Mouse (Mus musculus): ENCODE measurements around the gene Gpr132. TPM values are rescaled to one million over a fixed set of nuclear protein-coding genes. Genes with fewer than 3 reads are reported as not detected.

Gpr132 gene
- polyA plus RNA-seq, 1 experiment from 2014 or later: 0.08 TPM

GRCm38 (mm10) chr12:112809641-112810040, 58.4 kb downstream of the Gpr132 start:
- no peaks in the 10 kb centered on the region for H3K27me3 ChIP-seq (replicated peaks; ENCODE audit: control insufficient read depth, insufficient read depth, low read length)
- WGBS: 26% methylated on average over 8 of the region's 8 CpGs
- no peak for ATAC-seq
- peak overlapping the region; percentile 56 for H3K4me3 ChIP-seq (ENCODE audit: low read length)
- no peaks in the 10 kb centered on the region; the same call in 1 of the 2 replicates for H3K36me3 ChIP-seq (ENCODE audit: control insufficient read depth, insufficient read depth, low read length)
- H3K9me3 ChIP-seq (ENCODE audit: control insufficient read depth, low read length): no peaks in the 10 kb centered on the region
- H3K4me2 ChIP-seq (ENCODE audit: low read length): peak overlapping the region; percentile 88
- peaks cover 17% of the 10 kb centered on the region for H3K4me1 ChIP-seq (ENCODE audit: control insufficient read depth, insufficient read depth, low read depth, low read length)
- peak overlapping the region; percentile 46; the same call in 1 of the 2 replicates for H3K27ac ChIP-seq (ENCODE audit: low read depth, low read length)
- peak overlapping the region; percentile 63 for H3K9ac ChIP-seq (ENCODE audit: low read depth, low read length)

DNA sequence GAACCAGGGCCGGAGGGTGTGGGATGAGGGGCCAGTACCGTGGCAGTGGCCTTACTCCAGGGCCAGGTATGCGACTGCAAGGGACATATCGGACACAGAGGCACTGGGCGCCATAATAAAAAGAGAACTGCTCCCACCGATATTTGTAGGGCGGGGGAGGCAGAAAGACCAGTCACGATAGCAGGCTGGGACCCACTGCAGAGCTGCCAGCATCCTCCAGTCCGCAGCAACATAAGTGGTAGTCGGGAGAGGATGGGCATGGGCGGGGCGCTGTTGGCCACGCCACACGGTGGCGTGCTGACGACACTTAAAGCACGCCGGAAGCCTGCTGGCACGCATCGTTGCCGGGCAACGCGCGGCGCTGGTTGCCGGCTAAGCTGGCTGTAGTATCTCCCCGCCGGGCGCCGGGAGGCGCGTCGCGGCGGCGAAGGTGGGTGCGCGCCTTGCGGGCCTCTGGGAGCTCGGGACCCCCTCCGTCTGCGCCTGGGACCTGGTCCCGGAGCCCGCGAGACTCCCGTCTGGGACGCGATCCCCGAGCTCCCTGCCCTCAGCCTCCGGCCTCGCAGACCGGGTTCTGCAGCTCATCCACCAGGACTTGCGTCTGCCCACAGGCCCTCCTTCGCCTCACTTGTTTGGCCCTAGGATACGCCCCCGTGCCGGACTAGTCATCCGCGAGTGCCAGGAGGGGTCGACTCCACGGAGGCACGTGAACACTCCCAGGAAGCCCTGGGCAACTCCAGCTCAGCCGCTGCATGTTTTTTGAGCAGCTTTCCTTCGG, 59.3 kb downstream of the Gpr132 start, which contains the start of gene Clba1:
Gene Clba1 (plus strand): TSS at position 351 of the 778 bp plus-strand sequence.
- H3K4me2 ChIP-seq (ENCODE audit: low read length): peak within 1 kb of the TSS; percentile 88
- no peaks in the 10 kb centered on the region for H3K9me3 ChIP-seq (ENCODE audit: control insufficient read depth, low read length)
- peaks cover 17% of the 10 kb centered on the region for H3K4me1 ChIP-seq (ENCODE audit: control insufficient read depth, insufficient read depth, low read depth, low read length)
- H3K36me3 ChIP-seq (ENCODE audit: control insufficient read depth, insufficient read depth, low read length): no peaks in the 10 kb centered on the region; the same call in 1 of the 2 replicates
- H3K9ac ChIP-seq (ENCODE audit: low read depth, low read length): peak within 1 kb of the TSS; percentile 63
- H3K4me3 ChIP-seq (ENCODE audit: low read length): peak within 1 kb of the TSS; percentile 56
- H3K27me3 ChIP-seq (replicated peaks; ENCODE audit: control insufficient read depth, insufficient read depth, low read length): no peaks in the 10 kb centered on the region
- H3K27ac ChIP-seq (ENCODE audit: low read depth, low read length): peak within 1 kb of the TSS; percentile 83
- WGBS: under 1% methylated on average over 64 of the region's 64 CpGs
- ATAC-seq: peak; percentile 95

DNA sequence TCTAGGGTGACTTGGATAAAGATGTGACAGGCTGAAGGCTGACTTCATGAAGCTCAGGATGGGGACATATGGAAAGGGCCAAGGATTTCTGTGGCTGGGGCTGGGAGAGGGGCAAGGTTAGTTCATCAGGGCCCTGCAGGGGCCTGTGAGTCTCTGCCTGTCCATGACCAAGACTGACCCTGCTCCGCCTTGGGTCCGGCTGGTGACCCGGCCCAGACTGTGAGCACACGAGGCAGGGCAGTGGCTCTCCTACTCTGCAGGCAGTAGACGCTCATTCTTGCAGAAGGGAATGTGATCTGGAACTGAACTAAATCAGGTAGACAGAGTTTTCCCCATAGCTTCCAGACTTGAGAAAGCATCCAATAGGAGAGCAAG, 59.8 kb downstream of the Gpr132 start:
- Histone ChIP-seq H3K4me2 (ENCODE audit: low read length) (peak overlapping the region; percentile 88), H3K27ac (ENCODE audit: low read depth, low read length) (peak overlapping the region; percentile 83), H3K4me1 (ENCODE audit: control insufficient read depth, insufficient read depth, low read depth, low read length) (peaks cover 17% of the 10 kb centered on the region), H3K27me3 (replicated peaks; ENCODE audit: control insufficient read depth, insufficient read depth, low read length) (no peaks in the 10 kb centered on the region), H3K36me3 (ENCODE audit: control insufficient read depth, insufficient read depth, low read length) (no peaks in the 10 kb centered on the region; the same call in 1 of the 2 replicates), H3K9me3 (ENCODE audit: control insufficient read depth, low read length) (no peaks in the 10 kb centered on the region), H3K4me3 (ENCODE audit: low read length) (peak overlapping the region; percentile 56), H3K9ac (ENCODE audit: low read depth, low read length) (peak overlapping the region; percentile 62)
- WGBS: 59% methylated on average over 5 of the region's 5 CpGs
- peak; percentile 38 for ATAC-seq

DNA sequence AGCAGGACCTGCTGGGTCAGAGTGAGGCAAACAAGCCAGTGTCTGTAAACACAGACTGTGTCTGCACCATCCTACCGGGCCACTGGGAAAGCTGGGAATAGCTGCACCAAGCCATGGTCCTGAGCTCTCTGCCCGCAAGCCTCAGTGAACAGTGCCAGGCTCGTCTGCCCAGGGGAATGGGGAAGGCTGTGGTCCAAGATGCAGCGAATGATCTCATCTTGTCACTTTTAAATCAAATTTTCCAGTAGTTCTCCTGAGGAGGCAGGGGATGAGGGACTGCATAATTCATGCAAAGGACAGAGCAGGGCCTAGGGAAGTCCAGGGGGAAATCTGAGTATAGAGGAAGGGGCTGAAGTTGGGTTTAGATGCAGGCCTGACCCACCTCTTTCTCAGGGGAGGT, 60.2 kb downstream of the Gpr132 start:
- Histone ChIP-seq H3K27me3 (replicated peaks; ENCODE audit: control insufficient read depth, insufficient read depth, low read length) (no peaks in the 10 kb centered on the region), H3K9me3 (ENCODE audit: control insufficient read depth, low read length) (no peaks in the 10 kb centered on the region), H3K4me1 (ENCODE audit: control insufficient read depth, insufficient read depth, low read depth, low read length) (peaks cover 17% of the 10 kb centered on the region), H3K36me3 (ENCODE audit: control insufficient read depth, insufficient read depth, low read length) (no peaks in the 10 kb centered on the region; the same call in 1 of the 2 replicates), H3K27ac (ENCODE audit: low read depth, low read length) (no peak overlapping the region), H3K4me2 (ENCODE audit: low read length) (no peak overlapping the region; the same call in 1 of the 2 replicates), H3K4me3 (ENCODE audit: low read length) (no peak overlapping the region), H3K9ac (ENCODE audit: low read depth, low read length) (no peak overlapping the region)
- no peak; the same call in 1 of the 2 replicates for ATAC-seq
- 73% methylated on average over 4 of the region's 4 CpGs for WGBS

DNA sequence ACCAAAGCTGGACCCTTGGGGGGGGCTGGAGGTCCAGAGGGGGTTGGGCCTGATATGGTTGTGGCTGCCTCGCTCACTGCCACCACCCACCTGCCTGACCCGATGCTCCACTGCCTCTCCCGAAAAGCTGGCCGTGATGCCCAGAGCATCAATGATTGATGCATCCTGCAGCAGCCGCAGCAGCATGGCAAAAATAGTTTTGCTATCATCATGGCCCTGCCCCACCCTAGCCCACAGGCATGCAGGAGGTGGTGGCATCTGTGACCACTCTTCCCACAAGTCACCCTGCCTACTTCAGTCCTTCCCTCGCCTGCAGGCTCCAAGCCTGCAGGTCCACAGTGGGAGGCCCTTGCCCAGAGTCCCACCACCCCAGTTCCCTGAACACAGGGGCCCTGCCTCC, 62.0 kb downstream of the Gpr132 start:
- H3K4me2 ChIP-seq (ENCODE audit: low read length): no peak overlapping the region
- 89% methylated on average over 6 of the region's 6 CpGs for WGBS
- no peaks in the 10 kb centered on the region for H3K9me3 ChIP-seq (ENCODE audit: control insufficient read depth, low read length)
- no peaks in the 10 kb centered on the region for H3K36me3 ChIP-seq (ENCODE audit: control insufficient read depth, insufficient read depth, low read length)
- peaks cover 26% of the 10 kb centered on the region for H3K4me1 ChIP-seq (ENCODE audit: control insufficient read depth, insufficient read depth, low read depth, low read length)
- H3K9ac ChIP-seq (ENCODE audit: low read depth, low read length): no peak overlapping the region
- no peak overlapping the region for H3K4me3 ChIP-seq (ENCODE audit: low read length)
- H3K27me3 ChIP-seq (replicated peaks; ENCODE audit: control insufficient read depth, insufficient read depth, low read length): peaks cover 6% of the 10 kb centered on the region
- ATAC-seq: no peak
- H3K27ac ChIP-seq (ENCODE audit: low read depth, low read length): no peak overlapping the region

DNA sequence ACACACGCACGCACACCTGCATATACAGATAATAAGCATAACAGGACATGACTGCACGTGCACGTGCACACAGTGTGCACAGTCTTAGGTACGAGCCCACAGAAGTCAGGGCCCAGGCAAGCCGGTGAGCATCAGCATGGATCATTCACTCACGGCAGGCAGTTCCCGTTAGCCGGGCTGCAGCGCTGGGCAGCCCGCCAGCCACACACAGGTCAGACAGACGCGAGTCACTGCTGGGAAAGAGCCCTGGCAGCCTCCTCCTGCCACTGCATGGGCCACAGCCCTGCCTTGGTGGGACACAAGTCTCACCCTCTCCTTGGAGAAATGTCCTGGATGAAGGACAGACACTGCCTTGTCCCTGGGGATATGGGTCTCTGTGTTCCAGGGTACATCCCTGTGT, 64.0 kb downstream of the Gpr132 start:
- peaks cover 6% of the 10 kb centered on the region for H3K27me3 ChIP-seq (replicated peaks; ENCODE audit: control insufficient read depth, insufficient read depth, low read length)
- no peaks in the 10 kb centered on the region for H3K9me3 ChIP-seq (ENCODE audit: control insufficient read depth, low read length)
- H3K27ac ChIP-seq (ENCODE audit: low read depth, low read length): no peak overlapping the region
- 33% methylated on average over 13 of the region's 13 CpGs for WGBS
- ATAC-seq: no peak
- no peak overlapping the region for H3K4me3 ChIP-seq (ENCODE audit: low read length)
- peaks cover 14% of the 10 kb centered on the region for H3K4me1 ChIP-seq (ENCODE audit: control insufficient read depth, insufficient read depth, low read depth, low read length)
- no peak overlapping the region for H3K4me2 ChIP-seq (ENCODE audit: low read length)
- H3K9ac ChIP-seq (ENCODE audit: low read depth, low read length): no peak overlapping the region
- no peaks in the 10 kb centered on the region for H3K36me3 ChIP-seq (ENCODE audit: control insufficient read depth, insufficient read depth, low read length)

DNA sequence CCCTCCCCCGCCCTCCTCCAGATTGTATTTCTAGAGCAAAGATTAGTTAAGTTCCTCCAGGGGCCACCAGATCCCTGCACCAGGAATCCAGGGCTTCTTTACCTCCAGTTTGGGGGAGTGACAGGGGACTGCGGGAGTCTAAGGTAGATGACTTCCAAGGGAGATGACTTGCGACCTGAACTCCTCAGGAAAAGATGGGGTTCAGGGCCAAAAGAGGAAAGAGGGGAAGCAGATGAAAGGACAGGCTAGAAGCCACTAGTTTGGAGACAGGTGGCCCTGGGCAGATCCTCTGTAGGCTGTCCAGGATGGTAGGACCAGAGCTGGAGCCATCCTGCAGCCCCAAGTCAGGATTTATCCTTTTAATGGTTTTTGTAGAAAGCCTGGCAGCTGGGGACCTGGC, 65.1 kb downstream of the Gpr132 start:
- WGBS: 25% methylated on average over 3 of the region's 3 CpGs
- H3K9ac ChIP-seq (ENCODE audit: low read depth, low read length): no peak overlapping the region
- peak overlapping the region; percentile 99 for H3K4me2 ChIP-seq (ENCODE audit: low read length)

GRCm38 (mm10) chr12:112801864-112802846, 65.9 kb downstream of the Gpr132 start, which contains the start of gene Ahnak2:
TSS of gene Ahnak2 (minus strand) at chr12:112802657.
- Histone ChIP-seq H3K4me1 (ENCODE audit: control insufficient read depth, insufficient read depth, low read depth, low read length) (peaks cover 19% of the 10 kb centered on the region), H3K27me3 (replicated peaks; ENCODE audit: control insufficient read depth, insufficient read depth, low read length) (peaks cover 6% of the 10 kb centered on the region)
- 5% methylated on average over 43 of the region's 69 CpGs for WGBS

More for the DNA sequence above, 65.1 kb downstream of the Gpr132 start:
- Histone ChIP-seq H3K36me3 (ENCODE audit: control insufficient read depth, insufficient read depth, low read length) (no peaks in the 10 kb centered on the region), H3K4me1 (ENCODE audit: control insufficient read depth, insufficient read depth, low read depth, low read length) (peaks cover 15% of the 10 kb centered on the region), H3K9me3 (ENCODE audit: control insufficient read depth, low read length) (no peaks in the 10 kb centered on the region), H3K27ac (ENCODE audit: low read depth, low read length) (no peak overlapping the region), H3K4me3 (ENCODE audit: low read length) (peak overlapping the region; percentile 64), H3K27me3 (replicated peaks; ENCODE audit: control insufficient read depth, insufficient read depth, low read length) (peaks cover 6% of the 10 kb centered on the region)
- ATAC-seq: no peak

More at GRCm38 (mm10) chr12:112801864-112802846, 65.9 kb downstream of the Gpr132 start, which contains the start of gene Ahnak2:
- no peaks in the 10 kb centered on the region for H3K9me3 ChIP-seq (ENCODE audit: control insufficient read depth, low read length)
- no peak within 1 kb of the TSS for H3K27ac ChIP-seq (ENCODE audit: low read depth, low read length)
- ATAC-seq: peak; percentile 45
- no peaks in the 10 kb centered on the region for H3K36me3 ChIP-seq (ENCODE audit: control insufficient read depth, insufficient read depth, low read length)
- peak within 1 kb of the TSS; percentile 81 for H3K9ac ChIP-seq (ENCODE audit: low read depth, low read length)
- peak within 1 kb of the TSS; percentile 99 for H3K4me2 ChIP-seq (ENCODE audit: low read length)
- peak within 1 kb of the TSS; percentile 64 for H3K4me3 ChIP-seq (ENCODE audit: low read length)

Data from hindbrain, embryonic 16.5 days (tissue).